Mouse (Mus musculus): ENCODE measurements around the gene Ap1ar.

DNA sequence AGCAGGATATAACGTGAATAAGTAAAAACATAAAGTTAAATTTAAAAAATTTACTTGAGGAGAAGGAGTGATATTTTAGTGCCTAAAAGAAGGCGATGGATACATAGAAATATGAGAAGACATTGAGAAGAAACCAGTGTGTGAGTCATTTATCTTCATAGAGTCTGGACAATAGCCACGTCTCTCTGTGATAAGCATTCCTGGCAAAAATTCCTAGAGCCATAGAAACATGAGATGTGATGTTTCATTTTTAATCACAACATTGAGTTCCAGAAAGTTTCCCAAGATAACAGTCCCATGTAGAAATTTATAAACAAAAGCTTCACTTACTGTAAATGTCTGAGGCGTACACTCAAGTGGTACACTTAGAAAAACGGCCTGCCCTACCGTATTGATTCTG, 54.4 kb downstream of the Ap1ar start:
- TF ChIP-seq EP300 (IDR thresholded peaks at IDR 0.05; ENCODE audit: low read depth) (no peak), CTCF (IDR thresholded peaks at IDR 0.05; ENCODE audit: low read depth) (no peak)

All from liver, embryonic 14.5 days (tissue).